In genomic region chr15:25358680-25359097, GRCm38 (mm10) we compare ENCODE assay signal across 10 mouse cellular contexts. TPM values are rescaled to one million over a fixed set of nuclear protein-coding genes. Genes with fewer than 3 reads are reported as not detected.
DNase-seq lines count a peak whose midpoint lies in the region; ATAC-seq and TF ChIP-seq lines count a peak whose summit lies in the region.
"Had no signal": no experiment of that assay in that cellular context is flagged by ENCODE, and none has a peak within 500 bp of the region (broad histone marks: within the 10 kb centered on the region; RNA-seq: fewer than 3 reads in every experiment).

No protein-coding gene starts in this region.

- ATAC-seq in heart, embryonic 13.5 days (ENCODE audit: extremely low read depth, insufficient number of reproducible peaks, low FRiP score, low TSS enrichment) = no peak
- no peak for ATAC-seq in lung, postnatal 0 days
- peak; percentile 58 for ATAC-seq in hindbrain, postnatal 0 days
- no peak for ATAC-seq in intestine, embryonic 16.5 days

- no peaks in the 10 kb centered on the region; the same call in 1 of the 2 replicates for H3K4me1 ChIP-seq in heart, embryonic 13.5 days
- no peaks in the 10 kb centered on the region for H3K4me1 ChIP-seq in heart, adult 2 months (ENCODE audit: control insufficient read depth, insufficient read depth, low read length)
- no peaks in the 10 kb centered on the region for H3K4me1 ChIP-seq in lung, postnatal 0 days (ENCODE audit: insufficient read depth, low read depth, low read length)
- H3K4me1 ChIP-seq in hindbrain, postnatal 0 days (ENCODE audit: insufficient read depth, low read length) = peaks cover 7% of the 10 kb centered on the region; the same call in 1 of the 2 replicates
- no peaks in the 10 kb centered on the region for H3K4me1 ChIP-seq in intestine, embryonic 16.5 days (ENCODE audit: control insufficient read depth, insufficient read depth, low read length)
- H3K4me1 ChIP-seq: liver, embryonic 13.5 days had no signal

- no peak for DNase-seq in heart, adult 2 months
- peak; percentile 13 for DNase-seq in lung, postnatal 0 days (ENCODE audit: low spot score)
- DNase-seq in lung, postnatal 10 days = no peak
- DNase-seq in hindbrain, postnatal 0 days (ENCODE audit: low spot score) = peak; percentile 55
- DNase-seq in right cerebral cortex, postnatal 25 days = peak; percentile 62
- DNase-seq in frontal cortex, postnatal 14 days (ENCODE audit: low spot score in 2 of 2) = no peak
- DNase-seq: liver, embryonic 13.5 days had no signal

- WGBS in heart, embryonic 13.5 days = 42% methylated on average over 14 of the region's 14 CpGs
- WGBS in heart, adult 2 months = 42% methylated on average over 14 of the region's 14 CpGs
- WGBS in lung, postnatal 0 days = 50% methylated on average over 14 of the region's 14 CpGs
- WGBS in hindbrain, postnatal 0 days = 24% methylated on average over 14 of the region's 14 CpGs
- WGBS in intestine, embryonic 16.5 days = 62% methylated on average over 14 of the region's 14 CpGs

- TF ChIP-seq EP300 in heart, adult 2 months (IDR thresholded peaks at IDR 0.05; ENCODE audit: insufficient read depth, low read depth, low read length) = no peak
- TF ChIP-seq EP300 in lung, postnatal 0 days (IDR thresholded peaks at IDR 0.05) = no peak

- H3K4me3 ChIP-seq in heart, embryonic 13.5 days = peak overlapping the region; percentile 38
- no peak overlapping the region for H3K4me3 ChIP-seq in heart, adult 2 months
- H3K4me3 ChIP-seq in lung, postnatal 0 days (ENCODE audit: low read depth, low read length) = no peak overlapping the region
- no peak overlapping the region for H3K4me3 ChIP-seq in hindbrain, postnatal 0 days (ENCODE audit: low read length)
- H3K4me3 ChIP-seq in intestine, embryonic 16.5 days (ENCODE audit: low read length) = no peak overlapping the region
- H3K4me3 ChIP-seq: liver, embryonic 13.5 days had no signal

- H3K36me3 ChIP-seq in heart, embryonic 13.5 days = no peaks in the 10 kb centered on the region
- H3K36me3 ChIP-seq in heart, adult 2 months (ENCODE audit: control insufficient read depth, insufficient read depth, low read length) = no peaks in the 10 kb centered on the region
- no peaks in the 10 kb centered on the region for H3K36me3 ChIP-seq in lung, postnatal 0 days (ENCODE audit: insufficient read depth, low read length)
- no peaks in the 10 kb centered on the region for H3K36me3 ChIP-seq in hindbrain, postnatal 0 days (ENCODE audit: insufficient read depth, low read length)
- H3K36me3 ChIP-seq in intestine, embryonic 16.5 days (ENCODE audit: control insufficient read depth, insufficient read depth, low read length) = no peaks in the 10 kb centered on the region
- H3K36me3 ChIP-seq: G1E; liver, embryonic 13.5 days had no signal

- no peak for TF ChIP-seq POLR2A in heart, adult 2 months (IDR thresholded peaks at IDR 0.05; ENCODE audit: insufficient read depth, low read depth, low read length)

- H3K9ac ChIP-seq in heart, embryonic 13.5 days = no peak overlapping the region
- H3K9ac ChIP-seq in heart, adult 2 months (ENCODE audit: low read depth, low read length) = no peak overlapping the region
- no peak overlapping the region for H3K9ac ChIP-seq in lung, postnatal 0 days (replicated peaks; ENCODE audit: low read depth)
- no peak overlapping the region for H3K9ac ChIP-seq in hindbrain, postnatal 0 days (replicated peaks; ENCODE audit: low read length)
- H3K9ac ChIP-seq in intestine, embryonic 16.5 days (ENCODE audit: low read depth, low read length) = no peak overlapping the region
- H3K9ac ChIP-seq: liver, embryonic 13.5 days had no signal

- no peaks in the 10 kb centered on the region for H3K9me3 ChIP-seq in heart, embryonic 13.5 days
- no peaks in the 10 kb centered on the region for H3K9me3 ChIP-seq in lung, postnatal 0 days (ENCODE audit: low read length)
- no peaks in the 10 kb centered on the region for H3K9me3 ChIP-seq in hindbrain, postnatal 0 days (ENCODE audit: low read length)
- no peaks in the 10 kb centered on the region for H3K9me3 ChIP-seq in intestine, embryonic 16.5 days (ENCODE audit: control insufficient read depth, low read length)
- H3K9me3 ChIP-seq: liver, embryonic 13.5 days had no signal

- H3K4me2 ChIP-seq in heart, embryonic 13.5 days = peak overlapping the region; percentile 65
- 0 out of 2 replicates have a peak overlapping the region, but pooled peaks have one; percentile 12 for H3K4me2 ChIP-seq in lung, postnatal 0 days (replicated peaks; ENCODE audit: low read depth, low read length)
- peak overlapping the region; percentile 51 for H3K4me2 ChIP-seq in hindbrain, postnatal 0 days (ENCODE audit: low read depth, low read length)
- no peak overlapping the region for H3K4me2 ChIP-seq in intestine, embryonic 16.5 days (ENCODE audit: low read depth, low read length)
- H3K4me2 ChIP-seq: liver, embryonic 13.5 days had no signal

- no peak overlapping the region for H3K27ac ChIP-seq in heart, embryonic 13.5 days (replicated peaks)
- no peak overlapping the region for H3K27ac ChIP-seq in heart, adult 2 months
- H3K27ac ChIP-seq in lung, postnatal 0 days (ENCODE audit: low read length) = no peak overlapping the region
- H3K27ac ChIP-seq in hindbrain, postnatal 0 days = 0 out of 2 replicates have a peak overlapping the region, but pooled peaks have one; percentile 41
- no peak overlapping the region for H3K27ac ChIP-seq in intestine, embryonic 16.5 days (ENCODE audit: low read length)
- H3K27ac ChIP-seq: liver, embryonic 13.5 days had no signal

- H3K79me2 ChIP-seq in heart, adult 2 months (replicated peaks; ENCODE audit: control insufficient read depth, insufficient read depth, low read length) = no peaks in the 10 kb centered on the region

- 0 out of 2 replicates have a peak, but pooled peaks cover 4% of the 10 kb centered on the region for H3K27me3 ChIP-seq in heart, embryonic 13.5 days (replicated peaks)
- H3K27me3 ChIP-seq in heart, adult 2 months (ENCODE audit: control insufficient read depth, insufficient read depth, low read length) = 0 out of 2 replicates have a peak, but pooled peaks cover 2% of the 10 kb centered on the region
- no peaks in the 10 kb centered on the region for H3K27me3 ChIP-seq in lung, postnatal 0 days (replicated peaks; ENCODE audit: insufficient read depth, low read length)
- H3K27me3 ChIP-seq in hindbrain, postnatal 0 days (ENCODE audit: insufficient read depth, low read length) = no peaks in the 10 kb centered on the region
- H3K27me3 ChIP-seq in intestine, embryonic 16.5 days (replicated peaks; ENCODE audit: control insufficient read depth, insufficient read depth, low read length) = no peaks in the 10 kb centered on the region

- intact Hi-C loops in heart, adult 2 months (cut with DNase I) = no loop called here

- TF ChIP-seq CTCF in heart, adult 2 months (IDR thresholded peaks at IDR 0.05) = no peak
- no peak for TF ChIP-seq CTCF in lung, postnatal 0 days (IDR thresholded peaks at IDR 0.05)
- no peak for TF ChIP-seq CTCF in hindbrain, postnatal 0 days (IDR thresholded peaks at IDR 0.05; ENCODE audit: low read depth)

RNA-seq across cellular contexts. Expression of gene Basp1, which starts 54.9 kb away (rescaled TPM):
- polyA plus RNA-seq in heart, embryonic 13.5 days (2015; fragmentation: Nextera tagmentation; extraction: Ambion mirVana) = 6.2 and 7.2 TPM in 2 replicates
- total RNA-seq in heart, adult 2 months (2021) = 1 to 10 TPM; 1.9 to 2.4 TPM
- polyA plus RNA-seq in heart, adult 2 months (2012; rRNA removed) = 1.5 and 1.8 TPM in 2 replicates
- polyA plus RNA-seq in lung, postnatal 0 days (2015; fragmentation: Nextera tagmentation; extraction: Ambion mirVana) = 7.1 and 8.7 TPM in 2 replicates
- total RNA-seq in hindbrain, postnatal 0 days (2014; rRNA removed) = 701 and 894 TPM in 2 replicates
- 415 and 425 TPM in 2 replicates for polyA plus RNA-seq in hindbrain, postnatal 0 days (2015; fragmentation: Nextera tagmentation; extraction: Ambion mirVana)
- 6.5 and 7.6 TPM in 2 replicates for polyA plus RNA-seq in intestine, embryonic 16.5 days (2015; fragmentation: Nextera tagmentation; extraction: Ambion mirVana)
- total RNA-seq: G1E had no signal
- polyA plus RNA-seq: G1E had no signal

Comparison
In these comparisons a context has a peak if more than half of its experiments do, and no peak if none do; other contexts are left out.
1. DNase-seq: peak in lung, postnatal 0 days (single experiment), hindbrain, postnatal 0 days (single experiment) and right cerebral cortex, postnatal 25 days (single experiment); none in heart, adult 2 months (0 of 2), lung, postnatal 10 days (single experiment) and frontal cortex, postnatal 14 days (0 of 2).
2. RNA of gene Basp1, which starts 54.9 kb away (polyA plus RNA-seq): 415 to 425 TPM in hindbrain, postnatal 0 days; 7.1 to 8.7 TPM in lung, postnatal 0 days, 6.5 to 7.6 TPM in intestine, embryonic 16.5 days, 6.2 to 7.2 TPM in heart, embryonic 13.5 days and 1.5 to 1.8 TPM in heart, adult 2 months; every median in the first group is over 10 times any median in the second.